Mouse (Mus musculus): ENCODE results near the gene Cers1. TPM values are rescaled to one million over a fixed set of nuclear protein-coding genes. Genes with fewer than 3 reads are reported as not detected.
A peak's percentile ranks its signal among the peaks of the same experiment; 100 is the strongest.

The Cers1 gene
- total and polyA plus RNA-seq, 3 experiments, result 0.13 TPM; not detected in 2

- Histone ChIP-seq H3K4me3 (replicated peaks in 1 of 3; ENCODE audit: low read depth in 2 of 3, low read length in 2 of 3, poor library complexity in 1 of 3) (peak within 1 kb of the TSS; percentile 75 to 99 (median 95)), H3K27me3 (replicated peaks) (no peaks in the 10 kb centered on the region), H3K4me1 (ENCODE audit: control insufficient read depth in 1 of 2, insufficient read depth in 2 of 2) (peaks cover 12 to 31% of the 10 kb centered on the region in 2 experiments), H3K9me3 (replicated peaks; ENCODE audit: low read length) (no peaks in the 10 kb centered on the region), H3K27ac (ENCODE audit: insufficient read depth, low read depth) (peak within 1 kb of the TSS; percentile 25; the same call in 1 of the 2 replicates), H3K4me2 (ENCODE audit: insufficient read depth, low read depth, poor library complexity, severe bottlenecking) (peak within 1 kb of the TSS; percentile 91), H3K9ac (ENCODE audit: insufficient read depth, low read depth) (peak within 1 kb of the TSS; percentile 92), H3K36me3 (replicated peaks in 1 of 2; ENCODE audit: control insufficient read depth in 1 of 2, insufficient read depth in 1 of 2, low read length in 1 of 2) (peaks cover 43 to 68% of the 10 kb centered on the region in 2 experiments), H3K79me2 (replicated peaks; ENCODE audit: control insufficient read depth, extremely low read depth, insufficient read depth, poor library complexity, severe bottlenecking) (peaks cover 44% of the 10 kb centered on the region)
- TF ChIP-seq MAX (IDR thresholded peaks at IDR 0.05; ENCODE audit: low read length) (no peak; the same call in 1 of the 2 replicates), ZKSCAN1 (IDR thresholded peaks at IDR 0.05; ENCODE audit: borderline replicate concordance, low read depth, low read length) (no peak), SIN3A (IDR thresholded peaks at IDR 0.05; ENCODE audit: low read length) (peak; percentile 99), MAZ (IDR thresholded peaks at IDR 0.05; ENCODE audit: low read depth, low read length) (peak; percentile 10; the same call in 1 of the 2 replicates), MAFK (IDR thresholded peaks at IDR 0.05; ENCODE audit: insufficient replicate concordance, low read length) (no peak), NELFE (IDR thresholded peaks at IDR 0.05; ENCODE audit: low read depth, low read length) (peak; percentile 61), POLR2A (IDR thresholded peaks at IDR 0.05; ENCODE audit: low read depth, low read length) (peak; percentile 84), JUND (conservative IDR thresholded peaks at IDR 0.05; ENCODE audit: low read depth, low read length) (0 out of 2 replicates have a peak, but pooled peaks have one; percentile 37), TBP (conservative IDR thresholded peaks at IDR 0.05; ENCODE audit: low read depth, low read length) (peak; percentile 68), HCFC1 (IDR thresholded peaks at IDR 0.05; ENCODE audit: low read depth, low read length) (peak; percentile 94), MXI1 (IDR thresholded peaks at IDR 0.05; ENCODE audit: low read depth, low read length) (peak; percentile 98), NRF1 (IDR thresholded peaks at IDR 0.05; ENCODE audit: low read depth, low read length) (peak; percentile 79), ZMIZ1 (IDR thresholded peaks at IDR 0.05; ENCODE audit: low read depth, low read length) (peak; percentile 48; the same call in 1 of the 2 replicates), KAT2A (IDR thresholded peaks at IDR 0.05; ENCODE audit: insufficient replicate concordance, low read length) (peak; percentile 78; the same call in 1 of the 2 replicates), MYC (IDR thresholded peaks at IDR 0.05; ENCODE audit: low read depth, low read length) (peak; percentile 83), MEF2A (IDR thresholded peaks at IDR 0.05; ENCODE audit: borderline replicate concordance, low read depth, low read length) (no peak; the same call in 1 of the 2 replicates), ELF1 (IDR thresholded peaks at IDR 0.05; ENCODE audit: low read depth, low read length) (peak; percentile 88), TCF12 (IDR thresholded peaks at IDR 0.05; ENCODE audit: low read depth, low read length) (peak; percentile 78), GABPA (IDR thresholded peaks at IDR 0.05; ENCODE audit: insufficient replicate concordance, low read depth, low read length) (peak; percentile 80), POLR2AphosphoS2 (IDR thresholded peaks at IDR 0.05; ENCODE audit: low read depth, low read length) (peak; percentile 55; the same call in 1 of the 2 replicates)
- dilution Hi-C loops (cut with MboI; ENCODE audit: extremely low pct_ligation_motif_present, extremely low pct_unique_long_range_greater_than_20kb, low sequenced_read_pairs), result no loop called here
- peak; percentile 95 for DNase-seq (ENCODE audit: extremely low read depth)
- in situ Hi-C loops (cut with MboI; ENCODE audit: low pct_ligation_motif_present, low pct_unique_long_range_greater_than_20kb, low sequenced_read_pairs), result no loop called here
These were observed 13.2 kb upstream of the Cers1 start, which contains the start of the genes Ddx49 and Cope for GRCm38 (mm10) chr8:70302358-70302890. Ddx49 (minus strand) TSS chr8:70302489. Cope (plus strand) TSS chr8:70302518.
